In genomic region chr4:109419017-109419416, GRCm38 (mm10) we compare ENCODE assay signal across 13 mouse cellular contexts. TPM values are rescaled to one million over a fixed set of nuclear protein-coding genes. Genes with fewer than 3 reads are reported as not detected.
DNase-seq lines count a peak whose midpoint lies in the region; ATAC-seq and TF ChIP-seq lines count a peak whose summit lies in the region.
"Had no signal": no experiment of that assay in that cellular context is flagged by ENCODE, and none has a peak within 500 bp of the region (broad histone marks: within the 10 kb centered on the region; RNA-seq: fewer than 3 reads in every experiment).

No protein-coding gene starts in this region.

- no peak for TF ChIP-seq EP300 in CH12.LX (IDR thresholded peaks at IDR 0.05; ENCODE audit: low read length)

- no peak overlapping the region for H3K4me2 ChIP-seq in heart, embryonic 14.5 days (ENCODE audit: low read length)
- no peak overlapping the region for H3K4me2 ChIP-seq in CH12.LX (ENCODE audit: insufficient read depth, low read depth, poor library complexity, severe bottlenecking)
- H3K4me2 ChIP-seq in liver, embryonic 15.5 days = no peak overlapping the region
- H3K4me2 ChIP-seq: forebrain, embryonic 15.5 days; limb, embryonic 13.5 days had no signal

- intact Hi-C loops in heart, postnatal 14 days (cut with DNase I) = no loop called here
- intact Hi-C loops in left cerebral cortex, postnatal 14 days (cut with DNase I) = no loop called here

- H3K27me3 ChIP-seq in heart, embryonic 14.5 days (ENCODE audit: control insufficient read depth, insufficient read depth, low read length) = no peaks in the 10 kb centered on the region
- H3K27me3 ChIP-seq in CH12.LX (replicated peaks) = no peaks in the 10 kb centered on the region
- no peaks in the 10 kb centered on the region for H3K27me3 ChIP-seq in liver, embryonic 15.5 days
- H3K27me3 ChIP-seq in hindbrain, embryonic 10.5 days (ENCODE audit: insufficient read depth, poor library complexity, severe bottlenecking) = no peaks in the 10 kb centered on the region
- H3K27me3 ChIP-seq: forebrain, embryonic 15.5 days; limb, embryonic 13.5 days had no signal

- in situ Hi-C loops in CH12.LX (cut with MboI; ENCODE audit: low pct_ligation_motif_present, low pct_unique_long_range_greater_than_20kb, low sequenced_read_pairs) = no loop called here

- TF ChIP-seq CTCF in CH12.LX (conservative IDR thresholded peaks at IDR 0.05 in 1 of 2, IDR thresholded peaks at IDR 0.05 in 1 of 2; ENCODE audit: low read depth in 2 of 2, low read length in 2 of 2) = no peak

- H3K27ac ChIP-seq in heart, embryonic 14.5 days (replicated peaks in 1 of 2; ENCODE audit: control insufficient read depth in 1 of 2, insufficient read depth in 1 of 2, low read depth in 2 of 2, low read length in 2 of 2) = no peak overlapping the region
- no peak overlapping the region for H3K27ac ChIP-seq in CH12.LX (ENCODE audit: insufficient read depth, low read depth)
- 0 out of 2 replicates have a peak overlapping the region, but pooled peaks have one; percentile 29 for H3K27ac ChIP-seq in liver, embryonic 15.5 days (replicated peaks)
- no peak overlapping the region for H3K27ac ChIP-seq in hindbrain, embryonic 10.5 days
- H3K27ac ChIP-seq: forebrain, embryonic 15.5 days; limb, embryonic 13.5 days had no signal

- H3K36me3 ChIP-seq in heart, embryonic 14.5 days (ENCODE audit: control insufficient read depth, insufficient read depth, low read length) = no peaks in the 10 kb centered on the region; the same call in 1 of the 2 replicates
- H3K36me3 ChIP-seq in CH12.LX (replicated peaks in 1 of 2; ENCODE audit: control insufficient read depth in 1 of 2, insufficient read depth in 1 of 2, low read length in 1 of 2) = no peaks in the 10 kb centered on the region
- peaks cover 3% of the 10 kb centered on the region; the same call in 1 of the 2 replicates for H3K36me3 ChIP-seq in liver, embryonic 15.5 days (replicated peaks)
- H3K36me3 ChIP-seq in hindbrain, embryonic 10.5 days = no peaks in the 10 kb centered on the region
- H3K36me3 ChIP-seq: forebrain, embryonic 15.5 days; limb, embryonic 13.5 days had no signal

- no peak for TF ChIP-seq POLR2A in CH12.LX (IDR thresholded peaks at IDR 0.05; ENCODE audit: low read depth, low read length)

- H3K4me3 ChIP-seq in heart, embryonic 14.5 days (ENCODE audit: control insufficient read depth in 1 of 2, insufficient read depth in 1 of 2, low read depth in 1 of 2, low read length in 2 of 2) = no peak overlapping the region
- no peak overlapping the region for H3K4me3 ChIP-seq in CH12.LX (replicated peaks in 1 of 3; ENCODE audit: low read depth in 2 of 3, low read length in 2 of 3, poor library complexity in 1 of 3)
- H3K4me3 ChIP-seq in liver, embryonic 15.5 days (replicated peaks) = no peak overlapping the region
- H3K4me3 ChIP-seq in hindbrain, embryonic 10.5 days = no peak overlapping the region
- H3K4me3 ChIP-seq: forebrain, embryonic 15.5 days; limb, embryonic 13.5 days had no signal

- H3K9ac ChIP-seq in heart, embryonic 14.5 days (ENCODE audit: low read length) = peak overlapping the region; percentile 48; the same call in 1 of the 2 replicates
- no peak overlapping the region for H3K9ac ChIP-seq in CH12.LX (ENCODE audit: insufficient read depth, low read depth)
- H3K9ac ChIP-seq in liver, embryonic 15.5 days = no peak overlapping the region
- H3K9ac ChIP-seq: forebrain, embryonic 15.5 days; limb, embryonic 13.5 days had no signal

- H3K9me3 ChIP-seq in heart, embryonic 14.5 days (ENCODE audit: control insufficient read depth, low read length) = no peaks in the 10 kb centered on the region
- H3K9me3 ChIP-seq in CH12.LX (replicated peaks; ENCODE audit: low read length) = no peaks in the 10 kb centered on the region
- H3K9me3 ChIP-seq in liver, embryonic 15.5 days (replicated peaks) = no peaks in the 10 kb centered on the region
- no peaks in the 10 kb centered on the region for H3K9me3 ChIP-seq in hindbrain, embryonic 10.5 days
- H3K9me3 ChIP-seq: forebrain, embryonic 15.5 days; limb, embryonic 13.5 days had no signal

- H3K79me2 ChIP-seq in CH12.LX (replicated peaks; ENCODE audit: control insufficient read depth, extremely low read depth, insufficient read depth, poor library complexity, severe bottlenecking) = no peaks in the 10 kb centered on the region

- 18% methylated on average over 3 of the region's 3 CpGs for WGBS in heart, embryonic 14.5 days
- 18% methylated on average over 3 of the region's 3 CpGs for WGBS in liver, embryonic 15.5 days (ENCODE audit: insufficient replicate concordance)
- 37% methylated on average over 3 of the region's 3 CpGs for WGBS in hindbrain, embryonic 10.5 days

- no peak for ATAC-seq in heart, embryonic 14.5 days (ENCODE audit: insufficient number of reproducible peaks, insufficient read depth, low FRiP score, low read depth)
- ATAC-seq in liver, embryonic 15.5 days (ENCODE audit: insufficient read depth) = no peak
- no peak for ATAC-seq in erythroblast, adult 5-6 weeks (replicated peaks; ENCODE audit: low FRiP score, poor library complexity, severe bottlenecking)
- ATAC-seq: forebrain, embryonic 15.5 days had no signal

- dilution Hi-C loops in CH12.LX (cut with MboI; ENCODE audit: extremely low pct_ligation_motif_present, extremely low pct_unique_long_range_greater_than_20kb, low sequenced_read_pairs) = no loop called here

- no peak for TF ChIP-seq RAD21 in CH12.LX (IDR thresholded peaks at IDR 0.05; ENCODE audit: low read depth, low read length)

- DNase-seq in heart, postnatal 14 days = no peak
- peak; percentile 54 for DNase-seq in CH12.LX (ENCODE audit: extremely low read depth)
- DNase-seq in kidney, adult 9 months = peak; percentile 76
- DNase-seq in left cerebral cortex, postnatal 14 days (ENCODE audit: low spot score in 2 of 2) = no peak
- no peak for DNase-seq in hindbrain, embryonic 10.5 days (ENCODE audit: low spot score)
- DNase-seq: lung, postnatal 10 days; midbrain, embryonic 14.5 days; right cerebral cortex, adult 18-20 months had no signal

- peaks cover 6 to 11% of the 10 kb centered on the region in 2 experiments; a peak in 2 of 4 replicates for H3K4me1 ChIP-seq in heart, embryonic 14.5 days (ENCODE audit: control insufficient read depth in 2 of 2, insufficient read depth in 2 of 2, low read length in 2 of 2)
- H3K4me1 ChIP-seq in CH12.LX (ENCODE audit: control insufficient read depth in 1 of 2, insufficient read depth in 2 of 2) = peaks cover 8 to 35% of the 10 kb centered on the region in 2 experiments
- H3K4me1 ChIP-seq in liver, embryonic 15.5 days (replicated peaks) = peaks cover 33% of the 10 kb centered on the region
- peaks cover 17% of the 10 kb centered on the region for H3K4me1 ChIP-seq in hindbrain, embryonic 10.5 days (replicated peaks)
- H3K4me1 ChIP-seq: forebrain, embryonic 15.5 days had no signal

TF ChIP-seq in CH12.LX, 34 proteins besides CTCF, POLR2A, EP300 and RAD21:
- TF ChIP-seq MEF2A (IDR thresholded peaks at IDR 0.05; ENCODE audit: borderline replicate concordance, low read depth, low read length) (0 out of 2 replicates have a peak, but pooled peaks have one; percentile 14), PAX5 (IDR thresholded peaks at IDR 0.05; ENCODE audit: low read length) (no peak), IRF4 (IDR thresholded peaks at IDR 0.05; ENCODE audit: low read depth, low read length) (no peak)

RNA-seq across cellular contexts. Expression of gene Ttc39a, which starts 12.6 kb away (rescaled TPM):
- 7.7 and 8.2 TPM in 2 replicates for polyA plus RNA-seq in heart, embryonic 14.5 days (2014; fragmentation: Nextera tagmentation; extraction: Ambion mirVana)
- 1 to 10 TPM; 1.2 to 1.6 TPM for total RNA-seq in heart, postnatal 14 days (2021)
- total RNA-seq in CH12.LX (2012; rRNA removed) (0.29 and 0.30 TPM in 2 replicates), CH12.LX (2014; rRNA removed) (0.32 and 0.36 TPM in 2 replicates)
- 0.64 and 0.90 TPM in 2 replicates for polyA plus RNA-seq in CH12.LX (2012; ENCODE audit: insufficient read length, low read depth)
- 13.5 and 14.3 TPM in 2 replicates for polyA plus RNA-seq in liver, embryonic 15.5 days (2015; fragmentation: Nextera tagmentation; extraction: Ambion mirVana)
- total RNA-seq in left cerebral cortex, postnatal 14 days (2021) = 1 to 10 TPM; 1.2 to 2.0 TPM
- 10.8 and 15.0 TPM in 2 replicates for total RNA-seq in erythroblast, adult 5-6 weeks (2015; ENCODE audit: low replicate concordance)
- total RNA-seq in erythroblast, adult 5-6 weeks (2017; ENCODE audit: low replicate concordance) = 16.7 and 17.4 TPM in 2 replicates
- polyA plus RNA-seq in hindbrain, embryonic 10.5 days (2016; fragmentation: Nextera tagmentation; extraction: Ambion mirVana) = 2.5 and 2.8 TPM in 2 replicates

Comparison
In these comparisons a context has a peak if more than half of its experiments do, and no peak if none do; other contexts are left out.
1. DNase-seq: peak in CH12.LX (single experiment) and kidney, adult 9 months (single experiment); none in heart, postnatal 14 days (0 of 2), left cerebral cortex, postnatal 14 days (0 of 2) and hindbrain, embryonic 10.5 days (single experiment).